Mouse (Mus musculus) liver, adult 2 months (tissue): ENCODE data around the gene Ttc37.

ENCODE experiments used
- CTCF ChIP-seq: fragments of 200-500 bp; IDR thresholded peaks from 2 replicates; pipeline ENCODE4 v1.5.1; 2011; ENCODE audit warnings: low read depth, low read length, control low read depth
- POLR2A ChIP-seq: fragments of 200-500 bp; IDR thresholded peaks from 2 replicates; pipeline ENCODE4 v1.6.1; 2011; ENCODE audit warnings: low read length, control low read depth; ENCODE audit not compliant: insufficient read depth; ENCODE audit errors: extremely low read depth

DNA sequence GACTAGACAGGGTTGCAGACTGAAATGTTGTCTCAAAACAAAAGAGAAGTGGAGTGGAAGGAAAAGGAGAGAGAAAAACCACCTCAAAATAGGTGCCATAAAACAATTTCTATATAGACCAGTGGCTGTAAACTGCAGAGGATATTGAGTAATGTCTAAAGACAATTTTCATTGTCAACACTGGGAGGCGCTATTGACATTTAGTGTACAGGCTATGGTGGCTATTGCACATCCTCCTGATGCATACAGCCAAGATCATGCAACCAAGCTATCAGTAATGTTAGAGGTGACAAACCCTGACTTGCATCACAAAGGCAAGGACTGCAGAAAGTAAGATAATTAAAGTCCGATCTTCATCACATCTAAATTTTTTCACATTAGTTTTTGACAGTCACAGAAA is 116.9 kb downstream of the Ttc37 start:
- TF ChIP-seq CTCF (no peak), POLR2A (no peak)
